Mouse (Mus musculus): Measurements from ENCODE around the gene Zswim8. TPM values are rescaled to one million over a fixed set of nuclear protein-coding genes. Genes with fewer than 3 reads are reported as not detected.
"Not testable (repeated sequence)": the region's sequence is repeated elsewhere in the genome, so short reads cannot be mapped to it uniquely, and the experiment has no call there.

The Zswim8 gene
- polyA plus RNA-seq, 1 experiment from 2014 or later, result 44.9 TPM

DNA sequence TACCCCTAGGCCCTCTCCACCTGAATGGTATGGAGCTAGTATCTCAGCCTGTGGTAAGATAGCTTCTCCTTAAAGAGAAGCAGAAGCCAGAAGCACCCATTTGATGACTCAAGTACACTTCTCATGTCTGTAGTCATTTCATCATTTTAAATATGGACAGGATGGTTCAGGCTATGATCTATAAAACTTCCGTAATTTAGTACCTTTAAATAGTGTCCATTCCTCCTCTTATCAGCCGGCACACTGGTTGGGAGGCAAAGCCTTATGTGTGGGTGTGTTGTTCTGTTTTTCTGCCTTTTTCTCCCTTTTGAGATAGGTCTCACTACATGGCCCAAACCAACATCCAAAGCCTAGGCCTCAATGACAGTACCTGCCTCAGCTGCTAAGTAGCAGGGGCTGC, 8.8 kb upstream of the Zswim8 start:
- Histone ChIP-seq H3K36me3 (ENCODE audit: control insufficient read depth, insufficient read depth, low read length) (peaks cover 5% of the 10 kb centered on the region; the same call in 1 of the 2 replicates), H3K9me3 (replicated peaks; ENCODE audit: control insufficient read depth, low read length, poor library complexity, severe bottlenecking) (no peaks in the 10 kb centered on the region), H3K4me3 (ENCODE audit: low read depth, low read length) (no peak overlapping the region), H3K27me3 (ENCODE audit: control insufficient read depth, insufficient read depth, low read depth, low read length) (no peaks in the 10 kb centered on the region), H3K27ac (ENCODE audit: low read length) (no peak overlapping the region), H3K4me2 (ENCODE audit: low read length) (peak overlapping the region; percentile 57), H3K9ac (ENCODE audit: low read depth, low read length) (no peak overlapping the region), H3K4me1 (ENCODE audit: control insufficient read depth, insufficient read depth, low read length) (peaks cover 64% of the 10 kb centered on the region)
- WGBS, result 93% methylated on average over 2 of the region's 2 CpGs
- no peak for ATAC-seq

GRCm38 (mm10) chr14:20700362-20700761, 7.0 kb upstream of the Zswim8 start:
- Histone ChIP-seq H3K36me3 (ENCODE audit: control insufficient read depth, insufficient read depth, low read length) (peaks cover 3% of the 10 kb centered on the region; the same call in 1 of the 2 replicates), H3K27ac (ENCODE audit: low read length) (no peak overlapping the region), H3K4me3 (ENCODE audit: low read depth, low read length) (no peak overlapping the region), H3K9ac (ENCODE audit: low read depth, low read length) (no peak overlapping the region), H3K4me2 (ENCODE audit: low read length) (no peak overlapping the region), H3K4me1 (ENCODE audit: control insufficient read depth, insufficient read depth, low read length) (peaks cover 65% of the 10 kb centered on the region), H3K27me3 (ENCODE audit: control insufficient read depth, insufficient read depth, low read depth, low read length) (no peaks in the 10 kb centered on the region), H3K9me3 (replicated peaks; ENCODE audit: control insufficient read depth, low read length, poor library complexity, severe bottlenecking) (no peaks in the 10 kb centered on the region)
- WGBS, result 87% methylated on average over 3 of the region's 3 CpGs
- no peak for ATAC-seq

- WGBS, result 83% methylated on average over 8 of the region's 8 CpGs
- no peaks in the 10 kb centered on the region for H3K9me3 ChIP-seq (replicated peaks; ENCODE audit: control insufficient read depth, low read length, poor library complexity, severe bottlenecking)
- H3K27me3 ChIP-seq (ENCODE audit: control insufficient read depth, insufficient read depth, low read depth, low read length), result no peaks in the 10 kb centered on the region
- no peak for ATAC-seq
- peaks cover 3% of the 10 kb centered on the region; the same call in 1 of the 2 replicates for H3K36me3 ChIP-seq (ENCODE audit: control insufficient read depth, insufficient read depth, low read length)
- peak overlapping the region; percentile 73 for H3K4me2 ChIP-seq (ENCODE audit: low read length)
- no peak overlapping the region for H3K27ac ChIP-seq (ENCODE audit: low read length)
- H3K9ac ChIP-seq (ENCODE audit: low read depth, low read length), result peak overlapping the region; percentile 0; the same call in 1 of the 2 replicates
- H3K4me3 ChIP-seq (ENCODE audit: low read depth, low read length), result peak overlapping the region; percentile 87; the same call in 1 of the 2 replicates
- H3K4me1 ChIP-seq (ENCODE audit: control insufficient read depth, insufficient read depth, low read length), result peaks cover 59% of the 10 kb centered on the region
These were observed 5.8 kb upstream of the Zswim8 start for GRCm38 (mm10) chr14:20701554-20701953.

DNA sequence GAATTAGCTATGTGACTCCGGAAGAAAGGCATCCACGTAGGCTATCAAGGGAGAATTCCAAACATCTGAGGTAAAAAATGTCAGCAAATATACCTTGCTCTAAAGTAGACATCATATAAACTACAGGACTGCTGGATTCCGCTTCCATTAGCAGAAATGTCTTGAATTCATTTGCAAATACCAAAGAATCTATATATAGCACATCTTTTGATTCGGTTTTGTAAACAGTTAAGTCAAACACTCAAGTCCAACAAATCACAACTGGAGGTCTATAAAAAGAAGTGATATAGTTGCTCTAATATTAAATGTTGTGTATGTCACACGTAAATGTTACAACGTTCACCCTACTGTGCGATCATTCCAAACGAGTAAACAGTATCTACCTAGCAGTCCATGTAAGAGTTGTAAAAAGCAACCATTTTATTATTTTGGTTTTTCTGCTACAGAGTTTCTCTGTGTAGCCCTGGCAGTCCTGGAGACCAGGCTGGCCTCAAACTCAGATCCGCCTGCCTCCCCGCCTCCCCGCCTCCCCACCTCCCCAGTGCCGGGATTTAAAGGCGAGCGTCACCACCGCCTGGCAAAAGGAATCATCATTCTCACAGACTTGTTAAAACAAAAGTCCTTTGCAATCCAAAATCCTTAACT, 5.1 kb upstream of the Zswim8 start:
- ATAC-seq, result 0 out of 2 replicates have a peak, but pooled peaks have one; percentile 9
- H3K4me3 ChIP-seq (ENCODE audit: low read depth, low read length), result peak overlapping the region; percentile 87
- H3K4me2 ChIP-seq (ENCODE audit: low read length), result peak overlapping the region; percentile 73
- no peaks in the 10 kb centered on the region for H3K27me3 ChIP-seq (ENCODE audit: control insufficient read depth, insufficient read depth, low read depth, low read length)
- H3K36me3 ChIP-seq (ENCODE audit: control insufficient read depth, insufficient read depth, low read length), result peaks cover 3% of the 10 kb centered on the region; the same call in 1 of the 2 replicates
- no peaks in the 10 kb centered on the region for H3K9me3 ChIP-seq (replicated peaks; ENCODE audit: control insufficient read depth, low read length, poor library complexity, severe bottlenecking)
- peaks cover 55% of the 10 kb centered on the region for H3K4me1 ChIP-seq (ENCODE audit: control insufficient read depth, insufficient read depth, low read length)
- H3K27ac ChIP-seq (ENCODE audit: low read length), result peak overlapping the region; percentile 88
- 16% methylated on average over 15 of the region's 15 CpGs for WGBS
- peak overlapping the region; percentile 86 for H3K9ac ChIP-seq (ENCODE audit: low read depth, low read length)

DNA sequence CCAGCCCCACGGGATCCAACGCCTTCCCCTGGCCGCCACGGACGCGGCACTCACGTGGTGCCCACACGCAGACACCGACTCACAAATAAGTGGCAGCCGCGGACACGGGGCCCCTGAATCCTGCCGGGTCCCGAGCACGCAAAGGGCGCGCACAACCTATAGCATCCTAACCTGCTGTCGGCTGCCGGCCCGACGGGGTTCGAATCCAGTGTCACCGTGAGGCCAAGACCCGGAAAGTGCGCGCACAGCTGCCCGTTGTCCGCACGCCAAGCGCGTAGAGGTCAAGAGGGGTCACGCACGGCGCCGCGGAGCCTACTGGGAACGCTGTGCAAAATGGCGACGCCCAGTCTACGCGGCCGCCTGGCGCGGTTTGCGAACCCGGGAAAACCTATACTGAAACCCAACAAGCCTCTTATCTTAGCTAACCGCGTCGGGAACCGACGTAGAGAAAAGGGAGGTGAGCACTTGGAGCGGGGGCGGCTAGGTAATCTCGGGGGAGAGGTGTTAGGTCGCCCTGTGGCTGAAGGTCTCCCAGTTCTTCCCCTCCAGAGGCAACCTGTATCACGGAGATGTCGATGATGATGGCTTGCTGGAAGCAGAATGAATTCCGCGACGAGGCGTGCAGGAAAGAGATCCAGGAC, 4.5 kb upstream of the Zswim8 start, which contains the start of gene Chchd1:
Gene Chchd1 (plus strand): TSS at position 266 of the 641 bp plus-strand sequence.
- Histone ChIP-seq H3K9ac (ENCODE audit: low read depth, low read length) (peak within 1 kb of the TSS; percentile 86), H3K27me3 (ENCODE audit: control insufficient read depth, insufficient read depth, low read depth, low read length) (no peaks in the 10 kb centered on the region), H3K4me3 (ENCODE audit: low read depth, low read length) (peak within 1 kb of the TSS; percentile 87), H3K4me1 (ENCODE audit: control insufficient read depth, insufficient read depth, low read length) (peaks cover 50% of the 10 kb centered on the region), H3K36me3 (ENCODE audit: control insufficient read depth, insufficient read depth, low read length) (peaks cover 3% of the 10 kb centered on the region; the same call in 1 of the 2 replicates), H3K27ac (ENCODE audit: low read length) (peak within 1 kb of the TSS; percentile 88), H3K4me2 (ENCODE audit: low read length) (peak within 1 kb of the TSS; percentile 73), H3K9me3 (replicated peaks; ENCODE audit: control insufficient read depth, low read length, poor library complexity, severe bottlenecking) (no peaks in the 10 kb centered on the region)
- WGBS, result under 1% methylated on average over 61 of the region's 61 CpGs
- peak; percentile 60 for ATAC-seq

GRCm38 (mm10) chr14:20703461-20703860, 3.9 kb upstream of the Zswim8 start:
- not testable (repeated sequence) for H3K36me3 ChIP-seq (ENCODE audit: control insufficient read depth, insufficient read depth, low read length); ATAC-seq; H3K27me3 ChIP-seq (ENCODE audit: control insufficient read depth, insufficient read depth, low read depth, low read length); H3K9me3 ChIP-seq (replicated peaks; ENCODE audit: control insufficient read depth, low read length, poor library complexity, severe bottlenecking)
- Histone ChIP-seq H3K4me1 (ENCODE audit: control insufficient read depth, insufficient read depth, low read length) (peaks cover 46% of the 10 kb centered on the region), H3K9ac (ENCODE audit: low read depth, low read length) (peak overlapping the region; percentile 86), H3K4me2 (ENCODE audit: low read length) (peak overlapping the region; percentile 73), H3K4me3 (ENCODE audit: low read depth, low read length) (peak overlapping the region; percentile 87), H3K27ac (ENCODE audit: low read length) (peak overlapping the region; percentile 88)
- 9% methylated on average over 8 of the region's 8 CpGs for WGBS

DNA sequence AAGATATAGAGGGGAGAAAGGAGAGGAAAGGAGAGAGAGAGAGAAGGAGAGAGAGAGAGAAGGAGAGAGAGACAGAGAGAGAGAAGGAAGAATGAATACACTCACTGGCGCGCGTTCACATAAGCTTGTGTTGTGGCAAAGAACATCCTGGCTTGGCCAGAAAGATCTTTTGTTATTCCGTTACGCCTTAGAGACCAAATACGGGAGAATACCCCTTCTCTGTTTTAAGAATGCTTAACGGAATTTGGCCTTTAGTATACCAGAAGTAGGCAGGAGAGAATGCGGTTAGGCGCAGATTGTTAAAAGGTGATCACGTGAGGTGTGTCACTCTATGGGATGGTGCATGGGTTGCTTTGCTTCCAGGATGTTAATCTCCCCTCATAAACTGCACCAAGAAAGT, 887 bp downstream of the Zswim8 start:
- Histone ChIP-seq H3K4me3 (ENCODE audit: low read depth, low read length) (peak overlapping the region; percentile 100), H3K27ac (ENCODE audit: low read length) (peak overlapping the region; percentile 96), H3K9ac (ENCODE audit: low read depth, low read length) (peak overlapping the region; percentile 99), H3K4me1 (ENCODE audit: control insufficient read depth, insufficient read depth, low read length) (peaks cover 28% of the 10 kb centered on the region), H3K36me3 (ENCODE audit: control insufficient read depth, insufficient read depth, low read length) (peaks cover 25% of the 10 kb centered on the region), H3K27me3 (ENCODE audit: control insufficient read depth, insufficient read depth, low read depth, low read length) (no peaks in the 10 kb centered on the region), H3K4me2 (ENCODE audit: low read length) (peak overlapping the region; percentile 68), H3K9me3 (replicated peaks; ENCODE audit: control insufficient read depth, low read length, poor library complexity, severe bottlenecking) (no peaks in the 10 kb centered on the region)
- ATAC-seq, result no peak
- WGBS, result 5% methylated on average over 10 of the region's 10 CpGs

GRCm38 (mm10) chr14:20713832-20714231, 6.5 kb downstream of the Zswim8 start:
- Histone ChIP-seq H3K27me3 (ENCODE audit: control insufficient read depth, insufficient read depth, low read depth, low read length) (no peaks in the 10 kb centered on the region), H3K9me3 (replicated peaks; ENCODE audit: control insufficient read depth, low read length, poor library complexity, severe bottlenecking) (no peaks in the 10 kb centered on the region), H3K4me1 (ENCODE audit: control insufficient read depth, insufficient read depth, low read length) (peaks cover 9% of the 10 kb centered on the region), H3K27ac (ENCODE audit: low read length) (no peak overlapping the region), H3K9ac (ENCODE audit: low read depth, low read length) (no peak overlapping the region), H3K4me3 (ENCODE audit: low read depth, low read length) (no peak overlapping the region), H3K36me3 (ENCODE audit: control insufficient read depth, insufficient read depth, low read length) (peaks cover 72% of the 10 kb centered on the region), H3K4me2 (ENCODE audit: low read length) (no peak overlapping the region)
- 78% methylated on average over 10 of the region's 11 CpGs for WGBS
- no peak for ATAC-seq

- 93% methylated on average over 10 of the region's 10 CpGs for WGBS
- Histone ChIP-seq H3K4me2 (ENCODE audit: low read length) (no peak overlapping the region), H3K9me3 (replicated peaks; ENCODE audit: control insufficient read depth, low read length, poor library complexity, severe bottlenecking) (no peaks in the 10 kb centered on the region), H3K4me3 (ENCODE audit: low read depth, low read length) (no peak overlapping the region), H3K27me3 (ENCODE audit: control insufficient read depth, insufficient read depth, low read depth, low read length) (no peaks in the 10 kb centered on the region), H3K4me1 (ENCODE audit: control insufficient read depth, insufficient read depth, low read length) (no peaks in the 10 kb centered on the region), H3K27ac (ENCODE audit: low read length) (no peak overlapping the region), H3K9ac (ENCODE audit: low read depth, low read length) (no peak overlapping the region), H3K36me3 (ENCODE audit: control insufficient read depth, insufficient read depth, low read length) (peaks cover 76% of the 10 kb centered on the region)
- ATAC-seq, result no peak
These were observed 11.1 kb downstream of the Zswim8 start for GRCm38 (mm10) chr14:20718443-20718842.

Measured in midbrain, embryonic 16.5 days (tissue).